Mouse (Mus musculus): ENCODE measurements around the gene Sh3bgrl3. TPM values are rescaled to one million over a fixed set of nuclear protein-coding genes. Genes with fewer than 3 reads are reported as not detected.
A peak's percentile ranks its signal among the peaks of the same experiment; 100 is the strongest.

Sh3bgrl3 gene
- total RNA-seq, 1 experiment from 2014 or later: 328 TPM

DNA sequence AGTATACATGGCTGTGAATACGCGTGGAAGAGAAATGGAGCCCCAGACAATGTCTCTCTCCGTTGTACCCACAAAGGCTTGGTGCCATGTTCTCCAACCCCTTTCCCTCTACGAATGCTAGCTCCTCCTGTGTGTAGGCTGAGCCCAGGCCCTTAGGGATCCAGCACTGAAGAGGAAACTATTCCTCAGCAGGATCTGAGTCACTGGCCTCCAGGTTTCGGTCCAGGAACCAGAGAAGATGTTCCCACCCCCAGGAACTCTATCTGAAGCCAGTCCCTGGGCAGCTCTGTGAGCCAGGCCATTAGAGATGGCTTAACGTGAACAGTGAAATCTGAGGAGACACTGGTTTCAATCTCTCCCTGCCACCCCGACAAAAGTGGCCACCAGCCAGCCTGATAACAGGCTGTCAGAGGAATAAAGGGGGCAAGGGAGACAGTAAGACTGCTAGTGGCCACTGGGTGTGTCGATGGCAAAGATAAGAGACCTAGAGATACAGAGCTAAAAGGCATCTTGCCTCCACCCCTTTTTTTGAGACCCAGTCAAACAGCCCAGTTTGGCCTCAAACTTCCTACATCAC lies 4.0 kb upstream of the Sh3bgrl3 start:
- ATAC-seq (replicated peaks; ENCODE audit: insufficient number of reproducible peaks, low FRiP score, low TSS enrichment, poor library complexity, severe bottlenecking): no peak

DNA sequence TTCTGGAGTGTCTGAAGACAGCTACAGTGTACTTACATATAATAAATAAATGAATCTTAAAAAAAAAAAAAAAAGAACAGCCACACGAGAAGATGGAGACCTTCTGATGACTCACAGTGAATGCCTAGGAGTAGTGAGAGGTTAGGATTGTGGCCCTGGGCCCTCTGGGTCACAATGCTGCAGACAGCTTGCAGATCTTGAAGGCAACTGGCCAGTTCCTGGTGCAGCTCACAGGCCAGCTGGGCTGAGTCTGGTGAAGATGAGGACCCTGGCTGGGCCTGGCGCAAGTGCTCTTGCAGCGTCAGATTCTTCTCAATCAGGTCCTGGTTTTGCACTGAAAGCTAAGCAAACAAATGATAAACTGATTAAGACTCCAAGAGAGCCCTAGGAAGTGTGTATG lies 3.5 kb upstream of the Sh3bgrl3 start:
- no peak for ATAC-seq (replicated peaks; ENCODE audit: insufficient number of reproducible peaks, low FRiP score, low TSS enrichment, poor library complexity, severe bottlenecking)

DNA sequence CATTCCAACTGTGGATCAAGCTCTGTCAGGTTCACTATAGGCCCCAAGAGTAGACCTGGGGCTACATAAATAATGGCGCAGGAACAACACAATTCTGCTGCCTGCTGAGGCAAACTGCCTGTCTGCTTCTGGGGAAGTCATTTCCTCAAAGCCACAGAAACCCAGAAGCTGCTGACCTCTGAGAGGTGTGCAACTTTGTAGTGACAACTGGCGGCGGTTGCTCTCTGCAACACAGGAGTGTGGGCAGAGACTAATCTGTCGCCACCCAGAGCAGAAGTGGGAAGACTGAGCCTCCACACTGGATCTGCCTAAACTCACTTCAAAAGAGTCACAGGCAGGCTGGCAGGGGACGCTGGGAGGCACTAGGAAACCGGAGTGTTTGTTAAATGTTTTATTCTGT lies 893 bp upstream of the Sh3bgrl3 start:
- peak; percentile 55 for ATAC-seq (replicated peaks; ENCODE audit: insufficient number of reproducible peaks, low FRiP score, low TSS enrichment, poor library complexity, severe bottlenecking)

DNA sequence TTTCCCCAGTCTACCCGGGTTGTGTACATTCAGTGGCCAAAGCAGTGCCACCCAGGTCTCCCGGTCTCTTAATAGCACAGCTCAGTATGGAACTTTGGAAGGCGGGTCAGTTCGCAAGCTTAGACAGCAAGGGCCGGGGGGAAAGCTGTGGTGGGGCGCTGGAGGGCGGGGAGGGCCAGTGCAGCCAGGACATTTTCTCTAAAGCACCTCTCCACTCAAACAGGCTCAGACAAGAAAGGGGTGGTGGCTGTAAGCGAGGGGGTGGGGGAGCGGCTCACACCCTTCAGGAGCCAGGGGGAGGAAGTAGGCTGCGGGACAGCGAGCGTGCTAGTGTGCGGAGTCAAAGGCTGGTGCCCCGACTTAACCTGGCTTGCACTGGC lies 384 bp upstream of the Sh3bgrl3 start:
- 0 out of 2 replicates have a peak, but pooled peaks have one; percentile 18 for ATAC-seq (replicated peaks; ENCODE audit: insufficient number of reproducible peaks, low FRiP score, low TSS enrichment, poor library complexity, severe bottlenecking)

DNA sequence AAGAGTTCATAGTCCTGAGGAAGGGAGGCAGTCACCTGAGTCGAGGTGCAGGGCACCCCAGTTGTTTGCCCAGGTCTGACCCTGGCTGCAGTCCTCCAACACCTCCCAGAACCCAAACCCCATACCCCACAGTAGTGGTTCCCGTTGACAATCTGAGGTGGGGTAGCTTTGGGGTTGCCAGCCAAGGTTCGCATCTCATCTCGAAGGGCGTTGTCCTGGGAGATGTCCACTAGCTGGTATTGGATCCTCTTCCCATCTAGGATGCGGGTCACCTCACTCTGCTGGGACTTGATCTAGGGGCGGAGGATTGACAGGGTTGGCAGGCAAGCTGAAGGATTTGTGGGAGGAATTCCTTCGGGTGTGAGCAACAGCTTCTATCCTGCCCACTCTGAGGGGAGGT lies 796 bp downstream of the Sh3bgrl3 start:
- no peak for ATAC-seq (replicated peaks; ENCODE audit: insufficient number of reproducible peaks, low FRiP score, low TSS enrichment, poor library complexity, severe bottlenecking)

DNA sequence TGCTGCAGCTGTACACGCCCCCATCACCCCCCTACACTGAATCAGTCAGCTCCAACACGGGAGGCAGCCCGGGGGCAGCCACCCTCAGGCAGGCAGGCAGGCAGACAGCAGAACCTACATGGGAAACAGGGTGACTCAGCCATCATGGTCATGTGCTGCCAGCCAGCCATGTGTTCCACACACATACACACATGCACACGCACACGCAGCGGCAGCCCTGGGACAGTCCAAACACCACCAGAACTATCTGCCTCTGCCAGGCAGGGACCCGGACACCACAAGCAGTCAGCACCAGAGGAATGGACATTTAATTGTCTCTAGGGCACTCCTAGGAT lies 1.5 kb downstream of the Sh3bgrl3 start:
- ATAC-seq (replicated peaks; ENCODE audit: insufficient number of reproducible peaks, low FRiP score, low TSS enrichment, poor library complexity, severe bottlenecking): no peak

DNA sequence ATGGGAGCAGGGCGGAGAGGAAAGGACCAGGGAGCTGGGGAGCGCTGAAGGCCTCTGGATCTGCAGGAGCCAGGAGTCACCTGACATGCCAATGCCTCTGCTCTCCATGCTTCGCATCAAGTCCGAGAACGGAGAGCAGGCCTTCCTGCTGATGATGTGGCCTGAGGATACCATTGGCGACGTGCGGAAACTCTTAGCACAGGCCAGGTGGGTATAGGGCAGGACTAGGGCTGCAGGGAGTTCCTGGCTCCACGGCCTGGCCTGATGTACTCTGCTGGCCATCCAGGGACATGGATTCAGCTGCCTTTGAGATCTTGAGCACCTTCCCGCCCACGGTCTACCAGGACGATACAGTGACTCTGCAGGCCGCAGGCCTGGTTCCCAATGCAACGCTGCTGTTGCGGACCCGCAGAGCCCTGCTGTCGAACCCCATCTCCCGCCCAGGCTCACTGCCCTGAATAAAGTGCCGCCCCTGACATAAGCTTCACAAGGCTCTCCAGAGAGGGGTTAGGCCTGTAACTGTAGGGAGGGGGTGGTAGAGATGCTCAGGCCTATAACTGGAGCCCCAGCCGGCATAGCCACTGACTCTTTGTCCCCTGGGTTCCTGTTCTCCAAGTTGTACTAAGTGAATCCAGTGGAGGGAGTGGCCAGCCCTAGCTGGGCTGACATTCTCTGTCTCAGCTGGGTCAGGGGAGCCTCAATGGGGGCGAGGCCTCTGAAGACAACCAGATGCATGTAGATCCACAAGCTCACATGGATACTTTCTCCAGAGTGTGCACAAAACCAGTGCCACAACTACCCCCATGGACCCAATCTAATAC lies 2.1 kb downstream of the Sh3bgrl3 start:
- ATAC-seq (replicated peaks; ENCODE audit: insufficient number of reproducible peaks, low FRiP score, low TSS enrichment, poor library complexity, severe bottlenecking): no peak

DNA sequence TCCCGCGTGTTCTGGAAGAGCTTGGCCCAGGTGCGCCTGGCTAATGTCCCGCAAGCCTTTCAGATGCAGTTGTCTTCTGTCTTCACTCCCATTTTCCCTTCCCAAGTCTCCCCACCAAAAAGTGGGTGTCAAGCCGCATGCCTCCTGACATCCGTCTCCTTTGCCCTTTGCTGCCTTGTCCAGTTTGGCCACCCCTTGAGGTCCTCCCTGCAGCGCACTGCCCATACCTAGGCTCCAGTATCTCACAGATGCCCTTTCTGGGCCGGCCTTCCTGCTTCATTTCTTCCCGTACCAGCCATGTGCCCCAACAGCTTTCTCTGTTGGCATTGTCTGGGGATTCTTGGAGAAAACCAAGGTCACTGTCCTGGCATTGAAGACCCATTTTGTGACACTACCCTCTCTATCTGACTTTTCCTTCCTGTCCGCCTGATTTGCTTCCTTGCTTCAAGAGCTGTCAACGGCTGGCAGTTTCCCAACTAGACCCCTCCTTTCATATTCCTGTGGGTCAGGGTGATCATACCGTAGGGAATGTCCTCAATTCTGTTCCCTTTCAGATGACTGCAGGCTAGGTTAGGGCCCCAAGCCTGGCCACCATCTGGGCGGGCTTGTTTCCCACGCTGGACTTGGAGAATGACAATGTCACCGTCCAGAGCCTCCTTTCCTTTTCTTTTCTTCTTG lies 3.1 kb downstream of the Sh3bgrl3 start:
- ATAC-seq (replicated peaks; ENCODE audit: insufficient number of reproducible peaks, low FRiP score, low TSS enrichment, poor library complexity, severe bottlenecking): no peak

DNA sequence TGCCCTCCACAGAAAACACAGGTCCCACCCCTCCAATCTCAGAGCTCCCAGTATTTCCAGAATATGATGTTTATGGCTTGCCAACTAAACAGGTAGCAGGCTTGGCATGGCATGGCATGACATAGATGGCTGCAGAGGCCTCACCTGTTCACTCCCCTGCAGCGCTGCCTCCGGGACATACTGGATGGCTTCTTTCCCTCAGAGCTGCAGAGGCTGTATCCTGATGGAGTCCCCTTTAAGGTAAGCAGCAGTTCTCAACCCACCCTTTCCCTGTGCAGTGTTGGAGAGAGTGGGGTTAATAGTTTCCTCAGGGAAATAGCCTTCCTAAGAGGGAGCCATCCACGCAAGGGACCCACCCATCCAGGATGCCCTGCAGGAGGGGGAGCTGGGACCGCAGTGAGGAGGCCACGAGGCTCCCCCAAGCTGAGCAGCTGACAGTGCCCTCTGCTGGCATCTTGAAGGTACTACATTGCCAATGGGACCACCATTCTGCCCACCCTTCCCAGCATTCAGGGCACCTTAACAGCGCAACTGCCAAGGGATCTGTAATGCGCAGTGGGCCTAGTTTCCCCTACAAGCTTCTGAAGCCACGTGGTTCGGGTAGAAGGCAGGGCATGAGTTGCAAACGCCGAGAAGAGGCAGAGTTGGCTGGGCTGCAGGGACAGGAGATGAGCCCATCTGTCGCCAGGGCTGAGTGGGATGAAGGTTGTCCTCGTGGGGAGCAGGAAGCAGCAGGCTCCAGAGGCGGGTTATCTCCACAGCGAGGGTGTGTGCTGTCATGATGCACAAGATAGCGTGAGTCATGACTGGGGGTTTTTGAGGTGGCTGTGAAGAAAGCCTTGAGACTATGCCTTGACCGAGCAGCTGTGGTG lies 4.7 kb downstream of the Sh3bgrl3 start:
- peak; percentile 34 for ATAC-seq (replicated peaks; ENCODE audit: insufficient number of reproducible peaks, low FRiP score, low TSS enrichment, poor library complexity, severe bottlenecking)

DNA sequence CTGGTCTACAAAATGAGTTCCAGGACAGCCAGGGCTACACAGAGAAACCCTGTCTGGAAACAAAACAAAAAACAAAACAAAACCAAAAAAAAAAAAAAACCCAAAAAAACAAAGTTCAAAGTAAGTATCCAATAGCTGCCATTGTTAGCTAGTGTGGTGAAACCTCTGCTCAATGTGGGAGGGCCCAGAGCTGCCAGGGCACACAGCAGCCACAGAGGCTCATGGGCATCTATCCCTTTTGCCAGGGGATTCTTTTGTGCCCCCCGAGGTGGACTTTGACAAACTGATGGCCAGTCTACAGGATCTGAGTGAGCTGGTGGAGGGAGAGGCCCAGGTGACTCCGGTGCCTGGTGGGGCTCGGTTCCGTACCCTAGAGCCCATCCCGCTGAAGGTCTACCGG lies 5.4 kb downstream of the Sh3bgrl3 start:
- ATAC-seq (replicated peaks; ENCODE audit: insufficient number of reproducible peaks, low FRiP score, low TSS enrichment, poor library complexity, severe bottlenecking): no peak

DNA sequence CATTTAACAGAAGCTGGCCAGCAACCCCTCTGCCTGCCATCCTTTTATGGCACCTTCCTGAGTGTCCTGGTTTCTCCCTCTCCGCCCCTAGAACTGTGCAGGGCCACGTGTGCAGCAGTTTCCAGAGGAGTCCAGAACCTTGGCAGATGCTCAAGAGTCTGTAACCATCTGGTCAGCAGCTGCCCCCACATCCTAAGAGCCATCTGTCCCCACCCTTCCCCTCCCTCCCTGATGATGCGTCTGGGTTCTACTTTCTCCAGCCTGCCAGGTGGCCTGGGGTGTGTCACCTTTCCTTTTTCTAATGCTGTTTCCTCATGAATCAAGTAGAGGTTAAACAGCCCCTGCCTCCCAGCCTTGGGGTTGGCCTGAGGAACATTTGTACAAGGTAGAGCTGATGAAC lies 6.3 kb downstream of the Sh3bgrl3 start:
- ATAC-seq (replicated peaks; ENCODE audit: insufficient number of reproducible peaks, low FRiP score, low TSS enrichment, poor library complexity, severe bottlenecking): no peak

DNA sequence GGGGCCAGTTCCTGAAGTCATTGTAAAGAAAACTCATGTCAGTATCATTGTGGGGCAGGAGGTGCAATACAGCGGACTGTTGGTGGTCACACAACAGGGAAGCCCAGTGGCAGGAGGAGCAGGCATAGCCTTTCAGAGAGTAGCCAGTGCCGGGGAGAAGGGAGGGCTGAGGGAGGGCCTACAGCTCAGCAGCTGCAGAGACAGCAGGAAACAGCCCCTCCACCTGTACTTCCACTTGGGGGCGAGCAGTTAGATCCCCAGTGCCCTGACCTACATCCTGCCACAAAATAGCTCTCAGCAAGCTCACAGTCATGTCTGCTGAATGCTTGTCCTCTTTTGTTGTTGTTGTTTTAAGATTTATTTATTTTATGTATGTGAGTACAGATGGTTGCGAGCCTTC lies 7.0 kb downstream of the Sh3bgrl3 start:
- no peak for ATAC-seq (replicated peaks; ENCODE audit: insufficient number of reproducible peaks, low FRiP score, low TSS enrichment, poor library complexity, severe bottlenecking)

DNA sequence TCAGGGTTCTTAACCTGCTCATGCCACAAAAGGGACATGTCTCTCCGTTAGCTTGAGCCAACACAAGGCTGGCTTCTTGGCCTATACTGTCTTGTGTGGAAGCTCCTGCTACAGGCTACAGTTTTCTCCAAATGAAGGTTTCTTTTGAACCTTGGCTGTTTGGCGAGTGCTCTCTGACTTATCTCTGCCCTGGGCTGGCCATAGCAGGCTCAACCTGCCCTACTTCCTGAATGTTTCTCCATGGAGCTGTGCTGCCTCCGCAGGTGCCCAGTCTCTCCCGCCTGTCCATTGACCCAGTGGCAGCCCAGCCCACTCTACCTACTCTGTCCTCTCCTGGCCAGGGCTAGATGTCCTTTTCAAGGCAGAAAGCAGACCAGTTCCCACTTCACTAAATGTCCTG lies 7.7 kb downstream of the Sh3bgrl3 start:
- ATAC-seq (replicated peaks; ENCODE audit: insufficient number of reproducible peaks, low FRiP score, low TSS enrichment, poor library complexity, severe bottlenecking): no peak

DNA sequence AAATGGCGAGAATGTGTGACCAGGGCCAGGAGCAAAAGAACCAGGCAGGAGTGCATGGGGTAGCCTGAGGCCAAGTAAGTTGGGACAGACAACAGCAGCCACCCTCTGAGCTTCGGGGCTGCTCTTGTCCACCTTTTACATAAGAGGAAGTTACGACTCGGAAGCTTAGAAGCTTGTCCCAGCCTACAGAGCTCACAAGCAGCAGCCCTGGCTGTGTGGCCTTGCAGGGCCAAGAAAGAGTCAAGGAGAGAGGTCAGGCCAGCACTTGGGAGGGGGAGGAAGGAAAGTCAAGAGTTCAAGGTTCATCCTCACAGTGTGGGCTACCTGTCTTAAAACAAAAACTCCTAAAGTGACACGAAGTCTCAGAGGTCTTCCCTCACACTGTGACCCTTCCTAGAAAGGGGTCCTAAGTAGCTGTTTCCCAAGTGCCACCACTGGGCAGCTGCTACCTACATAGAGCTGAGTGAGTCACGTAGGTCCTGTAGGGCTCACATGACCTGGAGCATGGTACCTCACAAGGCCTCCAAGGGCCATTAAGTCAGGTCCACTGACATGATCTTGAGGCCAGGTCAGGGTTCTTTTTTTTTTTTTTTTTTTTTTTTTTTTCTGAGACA lies 8.3 kb downstream of the Sh3bgrl3 start:
- no peak for ATAC-seq (replicated peaks; ENCODE audit: insufficient number of reproducible peaks, low FRiP score, low TSS enrichment, poor library complexity, severe bottlenecking)

DNA sequence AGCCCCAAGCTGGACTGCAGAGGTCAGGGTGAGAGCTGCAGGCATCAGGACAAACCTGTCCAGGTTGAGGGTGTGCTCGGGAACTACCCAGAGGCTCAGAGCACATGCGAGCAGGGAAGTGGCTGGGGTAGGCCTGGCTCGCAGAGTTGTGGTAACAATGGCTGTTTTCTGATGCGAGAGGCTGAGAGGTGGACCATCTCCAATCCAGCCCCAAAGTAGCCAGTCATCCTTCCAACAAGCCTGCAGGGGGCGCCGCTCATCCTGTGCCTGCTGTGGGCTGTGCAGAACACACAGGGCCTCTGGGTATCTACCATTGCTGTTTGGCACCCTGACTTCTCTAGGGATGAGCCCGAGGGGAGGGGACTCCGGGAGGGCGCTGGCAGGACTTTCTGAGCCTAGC lies 8.9 kb downstream of the Sh3bgrl3 start:
- no peak for ATAC-seq (replicated peaks; ENCODE audit: insufficient number of reproducible peaks, low FRiP score, low TSS enrichment, poor library complexity, severe bottlenecking)

DNA sequence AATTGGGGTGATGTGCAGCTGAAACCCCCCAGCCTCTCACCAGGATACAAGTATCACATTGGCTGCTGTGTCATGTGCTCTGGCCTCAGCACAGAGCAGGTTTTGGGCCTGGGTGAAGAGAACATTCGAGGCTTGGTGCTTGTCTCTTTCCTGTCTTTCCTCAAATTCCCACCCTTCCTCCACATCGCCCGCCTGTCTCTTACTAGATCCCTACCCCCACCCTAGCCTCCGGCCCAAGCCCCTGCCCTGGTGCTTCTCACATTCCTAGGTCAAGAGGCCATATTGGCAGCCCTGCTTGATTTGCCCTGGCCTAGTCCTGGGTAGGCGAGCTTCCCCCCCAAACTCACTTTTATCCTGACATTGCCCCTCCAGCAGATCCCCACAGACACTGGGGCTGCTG lies 9.5 kb downstream of the Sh3bgrl3 start:
- no peak for ATAC-seq (replicated peaks; ENCODE audit: insufficient number of reproducible peaks, low FRiP score, low TSS enrichment, poor library complexity, severe bottlenecking)

DNA sequence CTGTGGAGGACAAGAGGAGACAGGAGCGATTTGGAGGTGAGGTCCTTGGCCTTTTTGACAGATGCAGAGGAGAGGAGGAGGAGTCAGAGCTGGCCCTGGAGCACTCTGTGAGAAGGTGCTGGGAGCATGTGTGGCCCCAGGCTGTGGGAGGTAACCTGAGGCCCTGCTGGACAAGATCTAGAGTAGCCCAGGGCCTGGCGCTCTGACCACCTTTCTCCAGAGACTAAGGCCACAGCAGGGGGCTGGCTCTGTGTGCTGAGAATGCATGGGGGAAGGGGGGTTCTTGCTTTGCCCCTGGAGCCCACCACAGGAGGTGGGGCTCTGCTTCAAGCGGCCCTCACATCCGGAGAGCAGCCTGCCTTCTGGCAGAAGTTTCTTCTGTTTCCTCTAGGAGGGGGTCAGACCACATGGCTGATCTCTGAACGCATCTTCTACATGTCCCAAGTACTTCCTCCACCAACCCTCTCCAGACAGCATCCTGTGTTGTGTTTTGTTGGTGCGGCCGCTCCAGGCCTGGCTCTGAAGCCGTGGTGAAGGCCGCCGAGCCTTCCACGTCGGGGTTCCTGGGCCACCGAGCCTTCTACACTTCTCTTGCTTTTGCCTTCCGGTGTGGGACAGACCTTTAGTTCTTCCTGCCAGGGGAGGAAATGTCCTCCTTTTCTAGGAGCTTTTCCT lies 10.3 kb downstream of the Sh3bgrl3 start:
- ATAC-seq (replicated peaks; ENCODE audit: insufficient number of reproducible peaks, low FRiP score, low TSS enrichment, poor library complexity, severe bottlenecking): peak; percentile 24

DNA sequence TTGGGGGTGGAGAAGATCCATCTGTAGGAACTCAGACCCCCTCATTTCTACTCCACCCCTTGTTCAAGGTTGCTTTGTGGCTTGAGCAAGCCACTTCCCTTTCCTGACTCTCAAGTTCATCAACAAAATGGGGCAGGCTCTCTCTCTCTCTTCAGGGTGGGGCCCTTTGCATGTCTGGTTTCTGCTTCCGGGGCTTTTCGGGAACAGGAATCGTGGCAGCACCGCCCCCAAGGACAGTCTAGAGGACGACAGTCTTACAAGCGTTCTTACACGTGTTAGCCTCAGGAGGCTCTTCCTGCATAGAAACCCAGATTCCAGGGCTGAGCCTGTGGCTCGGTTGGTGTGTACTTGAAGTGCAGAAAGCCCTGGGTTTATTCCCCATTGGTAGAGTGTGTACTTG lies 11.6 kb downstream of the Sh3bgrl3 start:
- peak; percentile 81 for ATAC-seq (replicated peaks; ENCODE audit: insufficient number of reproducible peaks, low FRiP score, low TSS enrichment, poor library complexity, severe bottlenecking)
